Mouse (Mus musculus) layer of hippocampus, adult 11-12 months (tissue): Measurements from ENCODE around the gene Rassf7.

ENCODE experiments used
- DNase-seq: peaks from one replicate; pipeline ENCODE4 v3.0.0; 2022; ENCODE audit warnings: low spot score

Rassf7 gene

DNA sequence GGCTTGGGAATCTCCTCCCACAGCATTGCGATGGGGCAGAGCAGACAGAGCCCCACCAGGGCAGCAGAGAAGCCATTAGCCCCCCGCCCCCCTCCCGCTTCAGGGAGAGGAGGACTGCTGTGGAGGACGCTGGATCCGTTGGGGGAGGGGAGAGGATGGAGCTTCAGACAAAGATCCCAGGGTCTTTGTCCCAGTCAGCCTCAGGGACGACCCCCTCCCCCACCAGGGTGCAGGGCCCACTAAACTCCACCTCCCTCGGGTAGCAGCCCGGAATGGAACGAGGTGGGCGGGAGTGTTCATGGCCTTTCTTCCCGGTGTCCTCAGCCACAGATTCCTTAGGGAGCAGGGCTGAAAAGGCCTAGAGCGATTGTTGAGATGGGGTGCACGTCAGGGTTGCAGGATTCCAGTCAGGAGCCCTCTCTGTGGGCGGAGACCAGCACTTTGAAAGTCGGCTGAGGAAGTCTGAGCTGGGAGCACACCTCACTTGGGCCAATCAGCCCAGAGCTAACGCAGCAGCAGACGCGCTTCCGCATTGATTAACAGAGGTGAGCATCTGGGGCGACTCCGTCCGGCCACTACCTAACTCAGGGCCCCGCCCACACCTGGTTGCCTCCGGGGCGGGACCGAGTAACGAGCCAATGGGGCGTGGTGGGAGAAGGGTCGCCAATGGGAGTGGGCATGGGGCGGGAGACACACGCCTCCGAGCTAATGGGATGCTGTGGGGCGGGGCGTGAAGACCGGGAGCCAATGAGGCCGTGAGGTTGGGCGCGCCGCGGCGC lies at the start of gene Rassf7:
Gene Rassf7, plus strand, starts transcription at position 760 of the 779 bp plus-strand sequence.
- DNase-seq: peak; percentile 83

DNA sequence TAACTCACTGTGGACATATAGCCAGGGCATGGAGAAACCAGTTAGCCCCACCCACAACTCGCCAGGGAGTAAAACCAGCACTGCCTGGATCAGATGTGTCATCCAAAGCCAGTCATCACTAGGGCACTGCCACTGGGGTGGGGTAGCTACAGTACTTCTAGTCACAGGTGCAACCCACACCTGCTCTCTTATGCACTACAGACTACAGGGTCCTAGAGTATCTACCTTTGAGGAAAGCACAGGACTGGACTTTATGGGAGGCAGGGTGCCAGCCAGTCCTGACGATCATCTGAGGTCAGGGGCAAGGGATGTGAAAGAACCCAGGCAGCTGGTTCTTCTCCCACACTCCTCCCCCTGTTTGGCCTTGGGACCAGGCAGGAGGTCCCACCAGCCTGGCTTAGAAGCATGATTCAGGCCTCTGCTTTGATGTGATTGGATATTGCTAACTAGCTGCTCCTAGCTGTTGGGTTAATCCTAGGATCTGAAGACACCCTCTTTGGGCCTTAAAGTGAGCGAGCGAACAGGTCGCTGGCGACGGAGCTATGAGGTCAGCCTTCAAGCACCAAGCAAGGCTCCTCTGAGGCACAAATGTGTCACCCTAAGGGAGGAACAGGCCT lies 47.7 kb upstream of the Rassf7 start:
- no peak for DNase-seq

DNA sequence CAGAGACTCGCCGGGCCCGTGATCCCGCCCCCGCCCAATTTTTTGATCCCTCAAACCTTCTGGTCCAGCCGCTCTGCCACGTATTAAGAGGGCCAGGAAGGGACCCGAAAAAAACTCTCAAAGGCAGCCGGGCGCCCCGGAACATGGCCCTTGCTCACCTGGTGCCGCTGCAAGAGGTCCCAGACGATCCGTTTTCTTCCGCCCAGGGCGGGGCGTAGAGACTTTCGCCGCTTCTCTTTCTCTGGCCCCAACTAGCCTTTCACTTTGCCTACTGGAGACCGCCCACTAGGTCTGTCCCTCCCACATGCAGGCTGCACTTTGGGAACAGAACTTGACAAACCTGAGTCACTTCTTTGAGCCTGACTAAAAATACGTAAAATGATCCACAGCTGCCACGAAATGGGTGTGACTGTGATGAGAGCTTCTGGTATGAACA lies 47.1 kb upstream of the Rassf7 start:
- peak; percentile 27 for DNase-seq

DNA sequence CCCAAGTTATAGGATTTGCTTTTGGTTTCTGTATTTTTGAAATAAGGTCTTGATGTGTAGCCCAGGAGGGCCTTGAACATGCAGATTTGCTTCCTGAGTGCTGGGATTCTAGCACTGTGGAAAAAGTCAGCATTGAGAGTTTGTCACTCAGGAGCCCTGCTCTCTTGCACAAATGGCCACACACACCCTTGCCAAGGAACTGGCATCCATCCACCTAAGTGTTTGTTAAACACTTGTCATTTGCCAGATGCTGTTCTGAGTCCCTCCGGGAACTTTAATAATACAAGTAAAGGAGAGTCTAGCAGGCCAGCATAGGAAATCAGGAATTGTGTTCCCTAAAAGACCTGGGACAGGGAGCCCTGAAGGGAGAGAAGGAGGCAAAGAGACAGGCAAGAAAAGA lies 46.4 kb upstream of the Rassf7 start:
- no peak for DNase-seq

DNA sequence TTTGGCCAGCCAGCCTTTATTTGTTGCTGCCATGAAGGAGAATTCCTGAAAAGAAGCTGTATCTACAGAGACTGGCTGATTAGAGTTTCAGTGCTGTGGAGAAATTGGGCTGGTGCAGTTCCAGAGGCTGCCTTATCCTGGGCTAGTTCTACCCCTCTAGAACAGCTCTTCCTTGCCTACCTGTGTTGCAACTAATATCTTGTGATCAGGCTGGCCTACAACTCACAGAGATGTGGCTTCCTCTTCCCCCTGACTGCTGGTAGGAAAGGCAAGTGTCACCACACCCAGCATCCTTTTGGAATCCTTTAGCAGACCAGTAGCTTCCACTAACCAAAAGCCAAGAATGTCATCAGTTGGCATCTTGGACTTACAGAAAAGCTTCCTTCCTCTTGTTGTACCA lies 45.8 kb upstream of the Rassf7 start:
- no peak for DNase-seq

DNA sequence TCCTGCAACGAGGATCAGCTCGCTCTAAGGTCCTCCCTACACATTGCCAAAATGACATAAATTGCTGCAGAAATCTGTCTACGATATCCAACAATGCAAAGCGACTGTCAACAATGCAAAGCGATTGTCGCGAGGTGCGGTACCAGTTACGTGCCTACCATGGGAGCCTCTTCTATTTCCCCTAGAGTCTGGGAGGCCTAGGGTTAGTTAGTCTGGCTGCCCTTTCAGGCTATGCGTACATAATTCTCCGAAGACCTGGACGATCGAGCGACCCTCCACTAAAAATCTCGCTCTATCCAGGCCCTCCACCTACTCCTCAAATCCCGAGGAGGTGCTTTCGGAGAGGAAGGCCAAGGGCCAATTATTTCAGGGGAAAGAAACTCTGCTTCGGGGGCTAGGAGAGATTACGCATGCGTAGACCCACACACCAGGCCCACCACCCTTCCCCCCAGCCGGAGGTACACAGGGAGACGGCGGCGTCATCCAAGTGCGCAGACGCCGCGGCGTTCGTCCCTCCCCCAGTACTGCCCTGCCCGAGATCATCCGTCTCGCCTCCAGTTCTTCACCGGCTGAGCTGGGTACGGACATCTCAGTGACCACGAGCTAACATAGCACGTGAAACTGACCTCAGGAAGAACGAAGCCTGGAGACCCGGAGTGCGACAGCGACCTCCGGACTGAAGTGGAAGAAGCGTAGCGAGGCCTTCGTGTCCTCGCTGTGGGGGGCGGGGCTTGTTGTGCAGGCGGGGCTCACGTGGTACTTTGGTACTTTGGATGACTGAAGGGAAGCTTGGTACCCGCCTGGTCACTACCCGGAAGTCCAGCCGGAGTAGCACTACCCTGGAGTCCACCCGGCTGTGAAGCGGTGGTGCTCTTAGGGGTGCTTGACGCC lies 43.3 kb upstream of the Rassf7 start, which contains the start of gene Rnh1:
Gene Rnh1, minus strand, starts transcription at position 742 of the 891 bp plus-strand sequence.
- peak; percentile 94 for DNase-seq

DNA sequence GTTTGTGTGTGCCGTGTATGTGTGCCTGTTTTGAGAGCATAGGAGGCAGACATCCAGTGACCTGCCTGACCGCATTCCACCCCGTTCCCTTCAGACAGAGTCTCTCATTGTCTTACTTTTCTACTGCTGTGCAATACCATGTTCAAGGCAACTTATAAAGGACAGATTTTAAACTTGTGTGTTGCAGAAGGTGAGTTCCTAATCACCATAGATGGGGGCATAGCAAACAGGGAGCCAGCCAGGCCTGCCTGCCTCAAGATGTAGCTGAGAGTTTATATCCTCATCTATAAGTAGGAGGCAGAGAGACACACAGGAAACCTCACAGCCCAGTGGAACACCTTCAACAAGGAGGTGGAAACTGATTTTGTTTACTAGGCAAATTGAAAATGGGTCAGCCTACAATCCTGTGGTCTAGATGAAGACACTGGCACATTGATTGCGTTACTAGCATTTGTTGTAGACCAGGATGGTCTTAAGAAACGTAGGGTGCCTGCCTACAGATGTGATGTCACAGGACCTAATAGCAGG lies 42.3 kb upstream of the Rassf7 start:
- DNase-seq: no peak

DNA sequence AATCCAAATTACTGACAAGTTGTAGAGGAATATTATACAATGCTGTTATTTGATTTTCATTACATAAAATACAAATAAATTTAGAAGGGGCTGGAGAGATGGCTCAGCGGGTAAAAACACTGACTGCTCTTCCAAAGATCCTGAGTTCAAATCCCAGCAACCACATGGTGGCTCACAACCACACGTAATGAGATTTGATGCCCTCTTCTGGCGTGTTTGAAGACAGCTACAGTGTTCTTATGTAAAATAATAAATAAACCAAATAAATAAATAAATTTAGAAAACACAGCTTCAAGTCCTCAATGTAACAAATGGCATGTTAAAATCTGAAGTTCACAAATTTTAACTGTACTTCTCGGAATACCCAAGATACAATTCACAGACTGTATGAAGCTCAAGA lies 40.6 kb upstream of the Rassf7 start:
- no peak for DNase-seq

DNA sequence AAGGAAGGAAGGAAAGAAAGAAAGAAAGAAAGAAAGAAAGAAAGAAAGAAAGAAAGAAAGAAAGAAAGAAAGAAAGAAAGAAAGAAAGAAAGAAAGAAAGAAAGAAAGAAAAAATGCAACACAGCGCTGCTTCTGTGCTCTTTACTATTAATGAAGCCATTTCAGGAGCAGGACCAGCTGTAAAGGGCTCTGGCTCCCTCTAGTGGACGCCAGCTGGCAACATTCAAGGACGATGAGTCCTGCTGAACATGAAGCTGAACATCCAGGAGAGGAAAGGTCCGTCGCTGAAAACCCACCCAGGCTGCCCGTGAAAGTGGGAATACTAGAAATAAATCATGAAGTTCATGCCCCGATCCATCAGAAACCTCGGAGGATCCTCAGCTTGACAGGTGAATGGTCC lies 39.5 kb upstream of the Rassf7 start:
- DNase-seq: peak; percentile 92

DNA sequence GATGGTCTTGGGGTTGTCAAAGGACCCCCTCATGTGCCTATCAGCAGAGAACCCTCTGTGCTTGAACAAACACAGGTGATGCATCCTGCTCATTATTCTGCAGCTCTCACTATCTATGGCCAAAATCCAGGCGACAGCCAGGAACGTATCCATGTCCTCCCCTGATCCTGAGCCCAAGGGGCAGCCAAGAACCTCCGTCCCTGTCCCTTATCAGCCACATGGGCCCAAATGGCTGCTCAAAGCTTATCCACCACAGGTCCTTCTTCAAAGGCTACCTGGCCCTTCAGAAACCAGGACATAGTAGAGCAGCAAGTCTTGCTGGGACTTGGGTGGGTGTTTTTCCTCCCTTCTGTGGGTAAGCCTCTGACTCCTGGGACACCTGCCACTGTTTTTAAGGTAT lies 27.5 kb upstream of the Rassf7 start:
- DNase-seq: no peak

DNA sequence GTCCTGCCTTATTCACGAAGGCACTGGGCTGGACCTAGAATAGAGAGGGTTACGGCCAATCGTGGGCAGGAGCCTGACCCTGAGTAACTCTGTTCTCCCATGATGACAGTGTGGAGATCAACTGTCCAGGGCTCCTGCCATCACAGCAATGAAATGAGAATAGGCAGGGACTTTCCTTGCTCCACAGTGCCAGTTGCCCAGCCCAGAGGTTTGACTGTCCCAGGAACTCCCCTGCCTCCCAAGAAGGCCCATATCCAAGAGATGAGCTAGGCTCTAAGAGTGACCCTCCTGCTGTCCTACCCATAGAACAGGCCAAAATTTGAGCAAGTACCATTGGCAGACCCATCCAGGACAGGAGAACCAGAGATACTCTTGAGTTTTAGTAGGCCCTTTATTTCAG lies 26.9 kb upstream of the Rassf7 start:
- no peak for DNase-seq

DNA sequence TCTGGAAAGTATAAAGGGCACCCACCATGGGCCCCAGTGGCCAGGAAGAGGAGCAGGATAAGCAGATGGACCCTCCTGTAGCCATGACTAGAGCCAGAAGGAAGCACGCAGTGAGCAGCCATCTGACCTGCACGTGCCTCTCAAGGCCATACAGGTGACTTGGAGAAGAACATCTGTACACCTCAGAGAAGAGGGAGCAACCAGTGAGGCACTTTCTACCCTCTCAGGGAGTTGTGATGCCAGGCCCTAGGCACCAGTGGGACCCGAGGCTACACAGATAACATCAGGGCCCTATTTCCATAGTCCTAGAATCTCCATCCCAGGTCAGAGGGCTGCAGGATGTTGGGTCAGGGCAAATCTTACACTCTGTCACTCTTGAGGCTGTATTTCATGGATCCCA lies 25.4 kb upstream of the Rassf7 start:
- DNase-seq: no peak

DNA sequence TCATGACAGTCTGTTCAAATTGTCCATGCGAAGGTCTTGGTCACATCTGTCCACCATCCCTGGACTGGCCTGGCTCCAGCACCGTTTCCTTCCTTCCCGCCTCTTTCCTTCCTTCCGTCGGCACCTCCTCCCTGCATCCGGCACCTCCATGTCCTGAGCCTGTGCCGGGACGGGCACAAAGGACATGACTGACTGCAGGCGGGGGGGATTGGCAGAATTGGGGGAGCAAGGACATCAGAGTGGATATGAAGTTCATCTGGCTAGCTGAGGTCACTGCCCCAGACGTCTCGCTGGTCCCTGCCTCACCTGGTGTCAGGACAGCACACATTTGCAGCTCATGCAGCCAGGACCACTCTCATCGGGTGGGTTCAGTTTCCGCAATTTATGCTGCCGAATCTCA lies 24.6 kb upstream of the Rassf7 start:
- DNase-seq: no peak

DNA sequence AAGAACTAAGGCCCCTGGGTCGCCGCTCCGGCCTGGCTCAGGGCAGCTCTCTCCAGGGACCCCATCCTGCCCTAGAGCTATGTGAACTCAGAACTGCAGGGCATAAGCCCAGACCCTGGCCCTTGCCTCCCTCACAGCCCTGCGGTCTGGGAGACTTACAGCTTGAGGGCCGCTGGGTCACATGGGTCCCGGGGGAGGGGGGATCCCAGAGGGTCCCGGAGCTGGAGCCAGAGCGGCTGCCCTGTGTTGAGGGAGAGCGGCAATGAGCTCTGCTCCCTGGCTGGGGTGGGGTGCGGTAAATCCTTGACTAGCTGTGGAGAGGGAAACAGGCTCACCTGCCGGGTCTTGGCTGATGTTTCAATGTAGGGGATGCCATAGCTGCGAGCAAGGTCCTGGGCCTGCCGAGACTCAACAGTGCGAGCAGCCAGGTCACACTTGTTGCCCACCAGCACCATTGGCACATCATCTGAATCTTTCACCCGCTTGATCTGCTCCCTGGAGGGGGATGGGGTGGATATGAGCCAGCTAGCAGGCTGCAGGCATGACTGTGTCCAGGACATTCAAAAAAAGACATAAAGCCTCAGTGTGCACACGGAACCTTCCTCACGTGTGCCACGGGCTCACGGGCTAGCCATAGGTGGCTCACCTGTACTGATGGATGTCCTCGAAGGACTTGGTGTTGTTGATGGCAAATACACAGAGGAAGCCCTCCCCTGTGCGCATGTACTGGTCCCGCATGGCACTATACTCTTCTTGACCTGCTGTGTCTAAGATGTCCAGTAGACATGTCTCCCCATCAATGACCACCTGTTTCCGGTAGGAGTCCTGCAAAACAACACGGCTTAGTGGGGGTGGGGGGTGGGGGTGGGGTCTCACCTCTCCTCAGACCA lies 23.6 kb upstream of the Rassf7 start:
- no peak for DNase-seq

DNA sequence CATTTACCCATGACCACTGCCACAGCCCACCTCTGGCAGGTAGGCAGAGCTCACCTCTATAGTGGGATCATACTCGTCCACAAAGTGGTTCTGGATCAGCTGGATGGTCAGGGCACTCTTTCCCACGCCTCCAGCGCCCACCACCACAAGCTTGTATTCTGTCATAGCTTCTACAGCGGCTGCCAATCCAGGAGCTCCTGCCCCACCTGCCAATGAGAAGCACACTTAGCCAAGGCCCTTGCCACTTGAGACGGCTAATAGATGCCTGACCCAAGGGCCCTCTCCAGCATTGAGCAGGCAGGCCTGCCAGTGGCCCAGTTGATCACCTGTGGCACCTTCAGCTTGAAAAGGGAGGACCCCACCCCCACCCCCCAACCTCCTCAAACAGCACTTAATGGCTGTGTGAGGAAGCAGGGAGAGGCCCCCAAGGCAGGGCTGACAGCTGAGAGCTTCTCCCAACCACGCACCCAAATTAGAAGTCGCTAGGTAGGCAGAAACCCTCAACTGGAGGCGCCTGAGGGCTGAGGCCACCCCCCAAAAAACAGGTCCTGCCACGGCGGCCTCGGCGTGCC lies 22.8 kb upstream of the Rassf7 start:
- DNase-seq: no peak

DNA sequence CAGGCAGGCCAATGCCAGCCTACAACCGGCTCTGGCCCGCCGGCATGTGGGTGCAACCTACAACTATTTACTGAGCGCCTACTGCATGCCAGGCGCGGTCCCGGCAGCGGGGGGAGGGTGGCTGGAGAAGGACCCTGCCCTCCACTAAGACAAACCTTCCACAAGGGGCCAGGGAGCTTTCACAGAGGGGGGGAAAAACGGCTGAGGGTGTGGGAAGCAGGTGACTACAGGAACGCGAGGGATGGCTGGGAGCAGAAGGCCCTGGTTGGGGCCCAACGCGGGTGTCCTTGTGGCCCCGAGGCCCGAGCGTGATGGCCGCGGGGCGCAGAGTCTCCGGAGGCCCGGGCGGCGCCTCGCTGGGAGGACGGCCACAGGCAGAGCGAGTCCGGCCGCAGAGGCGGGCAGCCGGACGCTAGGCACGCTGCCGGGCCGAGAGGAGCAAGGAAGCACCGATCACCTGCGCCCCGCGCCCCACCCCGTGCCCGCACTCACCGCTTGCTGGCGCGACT lies 22.3 kb upstream of the Rassf7 start:
- DNase-seq: peak; percentile 51

DNA sequence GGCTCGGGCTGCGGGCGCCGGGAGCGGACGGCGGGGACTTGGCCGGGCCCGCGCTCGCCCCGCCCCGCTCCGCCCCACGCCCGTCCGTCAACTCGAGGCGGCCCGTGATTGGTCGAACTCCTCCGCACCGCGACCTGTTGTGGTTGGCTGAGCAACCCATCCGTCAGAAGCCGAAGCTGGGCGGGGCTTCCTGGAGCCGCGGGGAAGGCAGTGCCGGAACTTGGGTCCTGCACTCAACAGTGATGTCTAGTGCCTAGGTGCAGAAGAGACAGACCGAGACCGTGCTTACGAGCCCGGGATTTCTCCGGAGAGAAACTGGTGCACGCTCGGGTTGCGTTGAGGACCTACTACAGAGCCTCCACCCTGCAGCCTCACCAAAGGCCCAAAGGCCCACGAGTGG lies 21.7 kb upstream of the Rassf7 start, which contains the start of the genes Hras and Lrrc56:
Gene Hras, minus strand, starts transcription at position 58 of the 400 bp plus-strand sequence.
Gene Lrrc56, plus strand, starts transcription at position 210 of the 400 bp plus-strand sequence.
- DNase-seq: peak; percentile 97

DNA sequence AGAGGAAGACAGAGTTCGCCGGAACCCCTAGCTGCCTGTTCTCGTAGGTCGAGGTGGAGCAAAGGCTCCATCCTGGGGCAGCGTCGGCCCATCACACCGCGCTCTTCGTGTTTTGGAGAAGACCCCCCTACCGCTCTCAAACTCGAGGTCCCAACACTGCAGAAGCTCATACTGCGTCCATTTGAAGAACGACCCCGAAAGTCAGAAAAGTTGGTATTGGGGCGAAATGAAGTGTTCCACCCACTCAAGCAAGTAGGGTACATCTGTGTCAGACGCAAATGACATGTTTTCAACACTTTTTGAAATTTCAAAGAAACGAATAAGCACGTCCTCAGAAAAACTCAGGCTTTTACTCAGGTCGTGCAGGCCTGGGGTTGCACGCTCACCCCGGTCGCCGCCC lies 21.3 kb upstream of the Rassf7 start:
- DNase-seq: no peak

DNA sequence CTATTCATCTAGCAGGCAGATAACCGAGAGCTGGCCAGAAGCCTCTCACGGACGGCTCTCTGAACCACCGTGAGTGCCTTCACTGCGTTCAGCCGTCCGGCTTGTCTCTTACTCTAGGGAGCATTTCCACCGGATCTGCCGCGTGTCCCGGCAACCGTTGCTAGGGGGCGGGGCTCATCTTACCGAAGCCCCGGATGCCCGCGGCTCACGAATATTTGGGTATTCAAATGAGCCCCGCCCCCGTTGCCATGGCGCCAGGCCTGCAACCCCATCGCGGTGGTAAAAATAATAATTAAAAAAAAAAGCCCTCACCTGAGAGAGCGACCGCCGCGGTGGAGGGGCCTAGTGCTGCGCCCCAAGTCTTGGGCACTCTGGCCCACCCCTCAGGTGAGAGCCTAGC lies 20.8 kb upstream of the Rassf7 start:
- DNase-seq: peak; percentile 86

DNA sequence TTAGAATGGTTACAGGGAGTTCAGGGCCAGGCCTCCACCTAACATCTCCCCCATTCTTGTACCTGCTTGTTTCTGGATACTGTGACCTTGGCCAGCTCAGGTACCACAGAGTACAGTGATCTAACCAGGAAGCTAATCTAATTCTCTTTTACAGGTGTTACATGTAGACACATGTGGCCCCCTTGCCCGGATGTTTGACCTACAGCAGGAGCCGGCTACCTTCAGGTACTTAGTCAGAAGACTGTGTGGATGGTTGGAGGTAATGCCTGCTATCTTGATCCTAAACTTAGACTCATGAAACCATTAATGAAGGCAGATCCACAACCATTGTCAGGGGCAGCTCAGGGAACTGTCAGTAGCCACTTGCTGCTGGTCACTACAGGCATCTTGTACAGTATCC lies 19.9 kb upstream of the Rassf7 start:
- no peak for DNase-seq
